Mouse (Mus musculus) stomach, embryonic 15.5 days (tissue): ENCODE data around the gene Pcx. TPM values are rescaled to one million over a fixed set of nuclear protein-coding genes. Genes with fewer than 3 reads are reported as not detected.

ENCODE experiments used
- ATAC-seq: fragments of 200-750 bp; cut with Nextera tagmentation; 2 replicates; pipeline ENCODE4 v1.8.0; 2017; ENCODE audit warnings: low read depth, moderate number of reproducible peaks, moderate TSS enrichment; ENCODE audit not compliant: insufficient read depth, low FRiP score
- H3K27ac ChIP-seq: fragments of 300-500 bp; sonication (generic); 2 replicates; pipeline ENCODE4 v1.5.1; 2015; ENCODE audit warnings: mild to moderate bottlenecking, inconsistent platforms
- H3K27me3 ChIP-seq: fragments of 300-500 bp; sonication (generic); replicated peaks from 2 replicates; pipeline ENCODE4 v1.6.1; 2015; ENCODE audit warnings: inconsistent platforms
- H3K36me3 ChIP-seq: fragments of 300-500 bp; sonication (generic); 2 replicates; pipeline ENCODE4 v1.6.1; 2015; ENCODE audit warnings: inconsistent platforms
- H3K4me1 ChIP-seq: fragments of 300-500 bp; sonication (generic); 2 replicates; pipeline ENCODE4 v1.6.1; 2015; ENCODE audit warnings: inconsistent platforms
- H3K4me2 ChIP-seq: fragments of 300-500 bp; sonication (generic); 2 replicates; pipeline ENCODE4 v1.6.1; 2015; ENCODE audit warnings: mild to moderate bottlenecking, inconsistent platforms
- H3K4me3 ChIP-seq: fragments of 300-500 bp; sonication (generic); replicated peaks from 2 replicates; pipeline ENCODE4 v1.5.1; 2015; ENCODE audit warnings: inconsistent platforms
- H3K9ac ChIP-seq: fragments of 300-500 bp; sonication (generic); 2 replicates; pipeline ENCODE4 v1.6.1; 2015; ENCODE audit warnings: inconsistent platforms
- H3K9me3 ChIP-seq: fragments of 300-500 bp; sonication (generic); 2 replicates; pipeline ENCODE4 v1.6.1; 2016; ENCODE audit warnings: inconsistent platforms
- WGBS: fragments of 180-500 bp; shearing (Covaris S2); methylation state at CpG from one replicate; pipeline ENCODE4 v1.1.7; 2015; 5-methylcytosine and 5-hydroxymethylcytosine counted together
- polyA plus RNA-seq: library from polyadenylated mRNA; unstranded; fragments of >200 nt; fragmentation: Nextera tagmentation; extraction: Ambion mirVana; gene quantifications from 2 replicates; pipeline ENCODE4 v1.2.1, GENCODE M21; 2015

The Pcx gene
- polyA plus RNA-seq, result 18.0 and 19.1 TPM in 2 replicates

DNA sequence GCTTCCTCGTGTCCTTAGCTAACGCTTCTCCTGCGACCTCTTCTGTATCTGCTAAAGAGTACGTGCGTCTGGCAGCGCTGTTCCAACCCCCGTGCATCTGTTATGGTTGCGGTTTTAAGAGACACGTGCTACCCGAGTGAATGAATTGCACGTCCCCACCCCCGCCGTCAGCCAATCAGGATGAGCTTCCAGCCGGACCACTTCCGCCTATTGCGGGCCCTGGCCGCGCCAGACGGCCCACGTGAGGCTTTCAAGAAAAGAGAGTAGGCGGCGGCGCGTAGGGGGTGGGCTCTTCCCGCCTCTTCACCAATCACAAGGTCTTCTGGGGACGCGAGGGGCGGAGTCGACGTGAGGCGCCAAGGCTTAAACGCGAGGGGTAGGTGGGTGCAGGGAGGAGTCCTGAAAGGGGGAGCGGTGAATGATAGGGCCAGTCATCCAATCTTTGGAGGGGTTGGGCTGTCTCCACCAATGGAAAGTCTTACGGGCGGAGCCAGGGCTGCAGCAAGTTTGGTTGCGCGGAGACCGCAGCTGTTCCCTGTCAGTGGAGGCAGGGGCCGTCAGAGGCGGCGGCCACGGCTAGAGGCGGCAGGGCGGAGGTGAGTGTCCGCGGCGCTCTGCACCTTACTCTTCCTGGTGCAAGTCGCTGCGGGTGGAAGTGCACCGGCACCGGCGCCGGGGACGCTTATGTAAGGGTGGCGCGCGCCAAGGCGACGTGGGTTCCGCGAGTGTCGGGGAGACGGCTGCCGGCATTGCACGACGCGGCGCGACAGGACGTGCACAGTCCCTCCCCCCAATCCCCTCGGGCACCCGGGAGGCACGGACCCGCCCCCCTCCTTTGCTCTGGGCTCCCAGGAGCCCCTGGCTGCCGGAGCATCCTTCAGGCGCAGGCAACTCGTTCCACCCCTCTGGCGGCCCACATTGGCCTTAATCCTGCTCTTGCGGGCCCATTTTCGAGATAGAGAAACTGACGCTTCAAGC is at the start of gene Pcx:
Pcx (plus strand) TSS at position 487 of the 978 bp plus-strand sequence.
- H3K27ac ChIP-seq, result 0 out of 2 replicates have a peak within 1 kb of the TSS, but pooled peaks have one; percentile 41
- H3K4me1 ChIP-seq, result peaks cover 12% of the 10 kb centered on the region
- no peaks in the 10 kb centered on the region for H3K9me3 ChIP-seq
- peak within 1 kb of the TSS; percentile 98 for H3K4me2 ChIP-seq
- ATAC-seq, result peak; percentile 99
- H3K27me3 ChIP-seq, result no peaks in the 10 kb centered on the region
- H3K36me3 ChIP-seq, result no peaks in the 10 kb centered on the region
- peak within 1 kb of the TSS; percentile 34; the same call in 1 of the 2 replicates for H3K9ac ChIP-seq
- under 1% methylated on average over 82 of the region's 82 CpGs for WGBS
- H3K4me3 ChIP-seq, result peak within 1 kb of the TSS; percentile 78

DNA sequence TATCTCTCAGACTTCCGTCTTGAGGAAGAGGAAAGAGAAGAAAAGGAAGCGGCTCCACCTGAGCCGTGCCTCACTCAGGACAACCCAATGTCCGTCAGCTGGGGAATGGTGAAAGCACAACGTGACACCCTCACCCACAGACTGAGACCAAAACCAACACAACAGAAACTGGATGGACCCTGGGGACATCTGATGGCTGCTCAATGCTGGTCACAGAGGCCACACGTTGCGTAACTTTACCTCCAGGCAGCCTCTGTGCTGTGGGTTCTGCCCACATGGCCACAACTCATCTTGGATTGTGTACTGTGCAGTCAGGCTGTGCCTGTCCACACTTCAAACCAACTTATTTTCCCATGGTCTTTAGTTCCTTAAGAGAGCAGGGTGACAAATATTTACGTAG is 48.3 kb upstream of the Pcx start:
- H3K9me3 ChIP-seq, result no peaks in the 10 kb centered on the region
- ATAC-seq, result 0 out of 2 replicates have a peak, but pooled peaks have one; percentile 4
- H3K27me3 ChIP-seq, result no peaks in the 10 kb centered on the region
- H3K4me1 ChIP-seq, result no peaks in the 10 kb centered on the region
- 77% methylated on average over 8 of the region's 8 CpGs for WGBS
- H3K36me3 ChIP-seq, result no peaks in the 10 kb centered on the region
- no peak overlapping the region for H3K27ac ChIP-seq
- no peak overlapping the region for H3K4me3 ChIP-seq
- H3K9ac ChIP-seq, result no peak overlapping the region
- no peak overlapping the region for H3K4me2 ChIP-seq

DNA sequence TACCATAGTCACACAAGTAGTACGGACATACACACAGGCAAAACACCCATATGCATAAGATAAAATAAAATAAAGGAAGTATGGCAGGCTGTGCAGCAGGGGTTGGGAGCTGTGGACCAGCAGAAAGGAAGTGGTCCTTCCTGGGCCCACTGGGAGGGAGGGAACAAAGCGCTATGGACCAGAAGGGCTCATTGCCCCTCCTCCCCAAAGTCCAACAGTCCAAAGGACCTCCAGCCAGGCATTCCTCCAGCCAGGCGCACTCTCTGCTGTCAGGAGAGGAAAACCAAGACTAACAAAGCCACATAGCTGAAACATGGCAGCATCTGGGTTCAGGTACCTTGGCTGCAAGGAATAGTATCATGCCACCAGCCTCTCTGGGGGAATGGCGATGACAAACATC is 45.6 kb upstream of the Pcx start:
- no peaks in the 10 kb centered on the region for H3K4me1 ChIP-seq
- no peak for ATAC-seq
- 79% methylated on average over 4 of the region's 4 CpGs for WGBS

DNA sequence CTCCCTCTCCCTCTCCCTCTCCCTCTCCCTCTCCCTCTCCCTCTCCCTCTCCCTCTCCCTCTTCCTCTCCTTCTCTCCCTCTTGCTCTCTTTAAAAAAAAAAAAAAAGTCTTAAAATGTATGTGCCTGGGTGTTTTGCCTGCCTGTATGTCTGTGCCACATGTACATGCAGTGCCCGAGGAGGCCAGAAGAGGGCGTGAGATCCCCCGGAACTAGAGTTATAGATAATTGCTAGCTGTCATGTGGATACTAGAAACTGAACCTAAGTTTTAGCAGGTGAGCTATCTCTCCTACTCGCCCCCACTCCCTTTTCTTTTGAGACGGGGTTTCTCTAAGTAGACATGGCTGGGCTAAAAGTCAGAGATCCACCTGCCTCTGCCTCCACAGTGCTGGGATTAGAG is 41.9 kb upstream of the Pcx start:
- H3K36me3 ChIP-seq, result no peaks in the 10 kb centered on the region
- H3K9me3 ChIP-seq, result no peaks in the 10 kb centered on the region
- no peaks in the 10 kb centered on the region for H3K4me1 ChIP-seq
- H3K4me2 ChIP-seq, result no peak overlapping the region
- no peak for ATAC-seq
- WGBS, result 32% methylated on average over 5 of the region's 5 CpGs
- H3K9ac ChIP-seq, result no peak overlapping the region
- H3K27me3 ChIP-seq, result no peaks in the 10 kb centered on the region
- H3K27ac ChIP-seq, result no peak overlapping the region
- H3K4me3 ChIP-seq, result no peak overlapping the region

More for the DNA sequence above, 45.6 kb upstream of the Pcx start:
- Histone ChIP-seq H3K4me2 (no peak overlapping the region), H3K27me3 (no peaks in the 10 kb centered on the region), H3K36me3 (no peaks in the 10 kb centered on the region), H3K27ac (no peak overlapping the region), H3K9ac (no peak overlapping the region), H3K9me3 (no peaks in the 10 kb centered on the region), H3K4me3 (no peak overlapping the region)

DNA sequence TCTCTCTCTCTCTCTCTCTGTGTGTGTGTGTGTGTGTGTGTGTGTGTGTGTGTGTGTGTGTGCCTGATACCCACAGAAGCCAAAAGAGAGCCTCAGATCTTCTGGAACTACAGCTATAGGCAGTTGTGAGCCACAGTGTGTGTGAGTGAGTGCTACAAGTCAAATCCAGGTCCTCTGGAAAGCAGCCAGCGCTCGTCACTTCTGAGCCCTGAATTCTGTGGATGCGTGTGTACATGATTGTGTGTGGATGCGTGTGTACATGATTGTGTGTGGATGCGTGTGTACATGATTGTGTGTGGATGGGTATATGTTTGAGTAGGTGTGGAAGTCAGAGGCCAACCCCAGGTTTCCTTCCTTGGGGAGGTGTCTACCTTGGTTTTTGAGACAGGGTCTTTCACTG is 36.7 kb upstream of the Pcx start:
- peaks cover 11% of the 10 kb centered on the region; the same call in 1 of the 2 replicates for H3K4me1 ChIP-seq
- ATAC-seq, result no peak
- no peak overlapping the region for H3K4me2 ChIP-seq

DNA sequence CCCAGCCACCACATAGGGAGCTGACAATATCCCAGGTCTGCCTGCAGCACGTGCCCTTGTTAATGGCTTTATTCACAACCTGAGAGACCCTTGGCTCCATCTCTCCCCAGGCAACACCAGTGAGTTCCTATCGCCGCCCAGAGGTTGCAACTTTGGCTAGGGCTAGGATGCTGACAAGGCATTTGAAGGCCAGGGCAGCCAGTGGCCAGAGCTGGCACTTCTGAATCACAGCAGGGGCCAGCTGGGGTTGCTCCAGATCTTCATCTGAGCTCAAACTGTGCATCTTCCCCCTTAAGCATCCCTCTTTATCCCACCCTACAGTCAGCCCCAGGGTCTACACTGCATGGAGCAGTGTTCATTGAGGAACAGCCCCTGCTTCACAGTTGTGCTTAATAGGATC is 35.5 kb upstream of the Pcx start:
- Histone ChIP-seq H3K36me3 (no peaks in the 10 kb centered on the region), H3K27me3 (peaks cover 23% of the 10 kb centered on the region), H3K4me1 (peaks cover 11% of the 10 kb centered on the region; the same call in 1 of the 2 replicates), H3K4me3 (no peak overlapping the region), H3K27ac (no peak overlapping the region), H3K4me2 (no peak overlapping the region), H3K9ac (no peak overlapping the region), H3K9me3 (no peaks in the 10 kb centered on the region)
- no peak for ATAC-seq
- WGBS, result 63% methylated on average over 3 of the region's 3 CpGs

More for the DNA sequence above, 36.7 kb upstream of the Pcx start:
- Histone ChIP-seq H3K27me3 (peaks cover 23% of the 10 kb centered on the region), H3K36me3 (no peaks in the 10 kb centered on the region), H3K27ac (no peak overlapping the region), H3K9ac (no peak overlapping the region), H3K9me3 (no peaks in the 10 kb centered on the region), H3K4me3 (no peak overlapping the region)
- 85% methylated on average over 5 of the region's 5 CpGs for WGBS

DNA sequence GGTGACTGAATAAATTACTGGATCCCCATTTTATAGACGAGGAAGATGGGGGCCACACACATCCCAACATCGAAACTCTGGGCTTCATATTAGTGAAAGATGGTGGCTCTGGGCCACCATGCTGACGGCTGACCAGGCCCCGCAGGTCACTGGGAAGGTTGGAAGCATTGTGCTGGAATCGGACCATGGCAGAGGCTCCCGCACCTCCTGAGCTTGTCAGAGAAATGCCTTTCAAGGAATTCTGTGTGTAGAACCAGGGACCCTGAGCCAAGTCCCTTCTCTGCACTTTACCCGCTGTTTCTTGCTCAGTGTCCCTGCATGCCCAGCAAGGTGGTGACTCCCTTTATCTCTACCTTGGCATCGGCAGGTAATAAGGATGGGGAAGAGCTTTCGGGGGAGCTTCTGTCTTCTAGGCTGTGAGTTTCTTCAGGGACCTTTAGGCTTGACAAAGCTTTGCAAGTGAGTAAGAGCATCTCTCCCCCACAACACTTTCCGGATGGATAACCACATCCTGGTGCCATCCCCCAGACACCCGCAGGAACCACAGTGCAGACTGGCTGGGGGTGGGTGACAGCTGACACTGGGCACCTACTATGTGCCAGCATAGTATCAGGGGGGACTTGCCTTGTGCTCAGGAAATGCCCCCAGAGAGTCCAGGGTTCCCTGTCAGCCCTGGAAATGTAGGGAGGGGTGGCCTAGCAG is 34.9 kb upstream of the Pcx start:
- no peak overlapping the region for H3K4me3 ChIP-seq
- no peaks in the 10 kb centered on the region for H3K36me3 ChIP-seq
- H3K27me3 ChIP-seq, result peaks cover 23% of the 10 kb centered on the region
- 77% methylated on average over 11 of the region's 11 CpGs for WGBS
- H3K9ac ChIP-seq, result no peak overlapping the region
- H3K9me3 ChIP-seq, result no peaks in the 10 kb centered on the region
- no peak overlapping the region for H3K4me2 ChIP-seq
- H3K4me1 ChIP-seq, result peaks cover 11% of the 10 kb centered on the region; the same call in 1 of the 2 replicates
- H3K27ac ChIP-seq, result no peak overlapping the region
- no peak for ATAC-seq

DNA sequence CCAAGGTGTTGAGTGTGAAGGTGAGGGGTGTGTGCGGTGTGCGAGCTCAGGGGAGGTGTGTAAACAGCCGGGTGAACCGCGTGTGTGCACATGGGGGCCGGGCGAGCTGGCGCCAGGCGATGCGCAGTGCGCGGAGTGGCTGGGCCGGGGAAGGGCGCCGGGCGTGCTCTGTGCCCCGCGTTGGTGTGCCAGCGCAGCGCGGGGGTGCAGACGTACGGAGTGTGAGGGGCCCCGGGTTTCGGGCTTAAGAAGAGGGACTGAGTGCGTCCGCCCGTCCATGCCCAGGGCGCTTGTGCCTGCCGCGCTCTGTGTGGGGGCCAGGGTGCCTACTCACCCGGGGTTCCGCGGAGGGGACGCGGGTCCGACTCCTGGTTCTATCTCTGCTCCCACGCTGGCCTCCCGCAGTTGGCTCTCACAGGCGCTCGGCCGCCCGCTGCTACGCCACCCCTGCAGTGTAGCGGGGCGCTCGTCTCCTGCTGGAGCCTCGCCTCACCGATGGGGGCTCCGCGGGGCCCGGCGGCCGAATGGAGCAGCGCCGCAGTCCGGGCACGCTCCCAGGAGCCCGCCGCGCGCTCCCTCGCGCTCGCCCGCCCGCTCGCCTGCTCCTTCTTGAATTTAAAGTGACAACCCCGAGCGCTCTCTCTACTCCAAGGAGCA is 33.5 kb upstream of the Pcx start:
- H3K4me2 ChIP-seq, result peak overlapping the region; percentile 99
- peaks cover 23% of the 10 kb centered on the region for H3K27me3 ChIP-seq
- H3K9me3 ChIP-seq, result no peaks in the 10 kb centered on the region
- peak overlapping the region; percentile 45 for H3K9ac ChIP-seq
- ATAC-seq, result peak; percentile 48
- WGBS, result under 1% methylated on average over 68 of the region's 70 CpGs
- no peak overlapping the region for H3K27ac ChIP-seq
- H3K36me3 ChIP-seq, result no peaks in the 10 kb centered on the region
- peak overlapping the region; percentile 52 for H3K4me3 ChIP-seq
- peaks cover 11% of the 10 kb centered on the region; the same call in 1 of the 2 replicates for H3K4me1 ChIP-seq

DNA sequence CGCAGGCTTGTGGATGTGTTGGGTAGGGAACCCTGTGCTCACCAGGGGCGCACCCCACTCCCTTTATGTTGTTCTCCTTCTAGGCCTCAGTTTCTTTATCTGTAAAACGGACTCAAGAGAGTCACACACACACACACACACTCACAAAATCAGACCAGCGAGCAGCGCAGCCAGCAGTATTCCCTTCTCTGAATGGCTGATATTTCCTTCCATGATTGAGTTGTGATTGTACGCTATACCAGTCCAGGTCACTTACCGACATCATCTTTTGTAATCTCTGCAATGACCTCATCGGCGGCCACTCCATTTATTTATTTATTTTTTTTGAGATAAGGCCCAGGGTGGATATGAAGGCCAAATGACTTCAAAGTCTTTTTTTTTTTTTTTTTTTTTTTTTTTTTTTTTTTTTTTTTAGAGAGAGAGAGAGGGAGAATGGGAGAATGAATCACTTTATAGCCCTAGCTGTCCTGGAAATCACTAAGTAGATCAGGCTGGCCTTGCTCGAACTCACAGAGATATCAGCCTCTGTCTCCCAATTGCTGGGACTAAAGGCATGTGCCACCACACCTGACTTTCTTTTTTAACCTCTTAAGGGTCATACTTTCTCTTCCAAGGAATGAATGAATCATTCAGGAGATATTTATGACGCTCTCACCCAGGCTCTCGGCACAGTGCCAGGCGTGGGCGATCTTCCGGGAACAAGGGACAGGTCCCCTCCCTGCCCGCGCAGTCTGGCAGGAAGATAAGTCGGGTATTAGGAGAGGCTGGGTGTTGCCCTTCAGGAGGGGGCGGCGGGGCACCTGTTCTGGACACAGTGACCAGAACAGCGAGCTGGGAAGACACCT is 32.7 kb upstream of the Pcx start, which contains the start of gene Syt12:
Syt12 (minus strand) TSS at position 103 of the 845 bp plus-strand sequence.
- no peak within 1 kb of the TSS for H3K27ac ChIP-seq
- H3K27me3 ChIP-seq, result peaks cover 23% of the 10 kb centered on the region

DNA sequence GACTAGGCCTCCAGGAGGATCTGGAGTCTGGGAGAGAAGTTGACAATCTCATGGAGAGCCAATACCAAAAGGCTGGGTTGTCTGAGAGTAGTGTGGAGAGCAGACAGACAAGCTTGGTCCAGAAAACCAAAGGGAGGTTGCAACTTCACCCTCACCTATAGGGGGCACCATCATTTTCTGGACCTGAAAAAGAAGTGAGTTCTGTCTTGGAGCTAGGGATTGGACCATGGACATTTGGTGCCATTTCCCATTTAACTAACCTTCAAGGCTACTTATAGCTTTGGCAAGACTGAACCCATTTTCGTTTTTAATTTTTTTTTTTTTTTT is 32.1 kb upstream of the Pcx start:
- peaks cover 11% of the 10 kb centered on the region; the same call in 1 of the 2 replicates for H3K4me1 ChIP-seq
- no peaks in the 10 kb centered on the region for H3K9me3 ChIP-seq
- H3K4me2 ChIP-seq, result no peak overlapping the region; the same call in 1 of the 2 replicates
- no peaks in the 10 kb centered on the region for H3K36me3 ChIP-seq
- no peak overlapping the region for H3K27ac ChIP-seq
- no peak for ATAC-seq
- H3K27me3 ChIP-seq, result peaks cover 23% of the 10 kb centered on the region
- 8% methylated on average over 1 of the region's 1 CpGs for WGBS
- no peak overlapping the region for H3K4me3 ChIP-seq
- no peak overlapping the region for H3K9ac ChIP-seq

More for the DNA sequence above, 32.7 kb upstream of the Pcx start, which contains the start of gene Syt12:
- H3K9me3 ChIP-seq, result no peaks in the 10 kb centered on the region
- 0 out of 2 replicates have a peak, but pooled peaks have one; percentile 28 for ATAC-seq
- peaks cover 11% of the 10 kb centered on the region; the same call in 1 of the 2 replicates for H3K4me1 ChIP-seq
- peak within 1 kb of the TSS; percentile 45 for H3K9ac ChIP-seq
- H3K4me2 ChIP-seq, result peak within 1 kb of the TSS; percentile 99
- 20% methylated on average over 21 of the region's 21 CpGs for WGBS
- H3K36me3 ChIP-seq, result no peaks in the 10 kb centered on the region
- peak within 1 kb of the TSS; percentile 52 for H3K4me3 ChIP-seq

DNA sequence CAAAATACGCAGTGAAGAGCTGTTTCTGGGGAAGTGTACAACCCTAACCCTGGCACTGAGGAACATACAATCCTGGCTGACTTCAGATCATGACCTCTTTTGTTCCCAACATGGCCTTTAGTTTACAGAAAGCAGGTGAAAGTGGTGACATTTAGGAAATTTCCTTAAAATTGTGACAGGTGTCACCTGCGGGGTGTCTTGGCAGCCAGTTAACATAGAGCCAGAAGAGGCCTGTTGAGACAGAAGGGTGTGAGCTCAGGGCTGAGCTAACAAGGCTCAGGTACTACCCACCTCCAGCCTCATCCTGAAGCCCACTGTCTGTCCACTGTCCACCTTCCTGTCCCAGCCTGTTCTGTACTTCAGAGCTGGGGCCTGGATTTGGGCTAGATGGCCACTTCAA is 30.2 kb upstream of the Pcx start:
- Histone ChIP-seq H3K9me3 (no peaks in the 10 kb centered on the region), H3K36me3 (no peaks in the 10 kb centered on the region), H3K9ac (no peak overlapping the region), H3K27ac (no peak overlapping the region), H3K27me3 (peaks cover 17% of the 10 kb centered on the region), H3K4me2 (no peak overlapping the region), H3K4me3 (no peak overlapping the region), H3K4me1 (peaks cover 11% of the 10 kb centered on the region; the same call in 1 of the 2 replicates)
- 93% methylated on average over 2 of the region's 2 CpGs for WGBS
- ATAC-seq, result no peak
